10 mouse cellular contexts compared by ENCODE assay signal in the genomic region with DNA sequence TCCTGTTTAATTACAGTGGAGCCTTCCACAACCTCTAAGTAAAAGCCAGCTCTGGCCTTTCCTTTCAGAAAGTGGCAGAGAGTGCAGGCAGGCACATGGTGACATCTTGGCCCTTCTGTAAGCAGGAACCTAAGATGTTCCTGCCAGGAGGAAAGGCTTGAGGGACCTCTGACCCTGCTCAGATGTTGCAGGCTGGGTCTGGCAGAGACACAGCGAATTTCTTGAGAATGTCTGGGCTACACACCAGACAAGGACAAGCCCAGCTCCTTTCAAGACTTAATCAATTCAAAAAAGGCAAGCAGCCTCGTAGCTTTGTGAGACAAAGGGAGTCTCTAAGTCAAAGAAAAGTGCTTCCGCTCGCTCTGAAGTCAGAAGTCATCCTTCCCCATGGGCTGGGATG.
DNase-seq lines count a peak whose midpoint lies in the region; TF ChIP-seq lines count a peak whose summit lies in the region.
"Had no signal": no experiment of that assay in that cellular context is flagged by ENCODE, and none has a peak within 500 bp of the region (broad histone marks: within the 10 kb centered on the region; RNA-seq: fewer than 3 reads in every experiment).

No protein-coding gene starts in this region.

- WGBS in cerebellum, adult 2 months: 75% methylated on average over 4 of the region's 4 CpGs

- no peaks in the 10 kb centered on the region for H3K27me3 ChIP-seq in cerebellum, adult 2 months (ENCODE audit: control insufficient read depth, insufficient read depth, low read length)
- H3K27me3 ChIP-seq: stomach, embryonic 15.5 days had no signal

- intact Hi-C loops in heart, postnatal 25 days (cut with DNase I): no loop called here
- intact Hi-C loops in heart, postnatal 10 days (cut with DNase I): no loop called here

- no peak for TF ChIP-seq CTCF in cerebellum, adult 2 months (IDR thresholded peaks at IDR 0.05; ENCODE audit: borderline replicate concordance, insufficient read depth, low read depth, low read length)

- no peak overlapping the region for H3K27ac ChIP-seq in cerebellum, adult 2 months (ENCODE audit: insufficient read depth, low read length)
- H3K27ac ChIP-seq: macrophage; stomach, embryonic 15.5 days had no signal

- TF ChIP-seq POLR2A in cerebellum, adult 2 months (IDR thresholded peaks at IDR 0.05; ENCODE audit: borderline replicate concordance, insufficient read depth, low read length): no peak

- peak; percentile 39 to 46 for DNase-seq in heart, adult 18-20 months
- DNase-seq in heart, postnatal 25 days (ENCODE audit: low spot score): no peak
- DNase-seq in embryo, embryonic 10 days (ENCODE audit: low spot score): peak; percentile 61
- peak; percentile 33 to 41 for DNase-seq in heart, postnatal 10 days
- peak; percentile 32 for DNase-seq in lung, postnatal 36 days
- DNase-seq in cerebellum, adult 2 months: no peak
- DNase-seq in urinary bladder, postnatal 14 days (ENCODE audit: low spot score): no peak
- DNase-seq in spleen, postnatal 10 days (ENCODE audit: low spot score in 2 of 2): no peak

- no peak overlapping the region for H3K4me3 ChIP-seq in cerebellum, adult 2 months (replicated peaks; ENCODE audit: insufficient read depth, low read depth, low read length)
- H3K4me3 ChIP-seq: stomach, embryonic 15.5 days had no signal

- no peaks in the 10 kb centered on the region for H3K4me1 ChIP-seq in cerebellum, adult 2 months (ENCODE audit: control insufficient read depth, insufficient read depth, low read length)
- H3K4me1 ChIP-seq: stomach, embryonic 15.5 days had no signal

Comparison
In these comparisons a context has a peak if more than half of its experiments do, and no peak if none do; other contexts are left out.
1. DNase-seq: peak in heart, adult 18-20 months (2 of 2), embryo, embryonic 10 days (single experiment), heart, postnatal 10 days (2 of 2) and lung, postnatal 36 days (single experiment); none in heart, postnatal 25 days (single experiment), cerebellum, adult 2 months (0 of 2), urinary bladder, postnatal 14 days (single experiment) and spleen, postnatal 10 days (0 of 2).